Mouse (Mus musculus) hindbrain, postnatal 0 days (tissue): Measurements from ENCODE around the gene Zfp28. TPM values are rescaled to one million over a fixed set of nuclear protein-coding genes. Genes with fewer than 3 reads are reported as not detected.

Experiments
- ATAC-seq: fragments of 200-750 bp; cut with Nextera tagmentation; 2 replicates; pipeline ENCODE4 v1.8.0; 2017; ENCODE audit warnings: mild to moderate bottlenecking, moderate TSS enrichment, moderate library complexity
- DNase-seq: peaks from one replicate; pipeline ENCODE4 v3.0.0-alpha.2; 2015; ENCODE audit warnings: low spot score
- H3K27ac ChIP-seq: fragments of 300-500 bp; sonication (generic); 2 replicates; pipeline ENCODE4 v1.5.1; 2014; ENCODE audit warnings: mild to moderate bottlenecking
- H3K27me3 ChIP-seq: fragments of 300-500 bp; sonication (generic); 2 replicates; pipeline ENCODE4 v1.6.1; 2014; ENCODE audit warnings: low read length, mixed read lengths; ENCODE audit not compliant: insufficient read depth
- H3K36me3 ChIP-seq: fragments of 300-500 bp; sonication (generic); 2 replicates; pipeline ENCODE4 v1.6.1; 2014; ENCODE audit warnings: low read length, mixed read lengths; ENCODE audit not compliant: insufficient read depth
- H3K4me1 ChIP-seq: fragments of 300-500 bp; sonication (generic); 2 replicates; pipeline ENCODE4 v1.6.1; 2014; ENCODE audit warnings: antibody characterized with exemption, low read length, mixed read lengths; ENCODE audit not compliant: insufficient read depth
- H3K4me2 ChIP-seq: fragments of 300-500 bp; sonication (generic); 2 replicates; pipeline ENCODE4 v1.6.1; 2014; ENCODE audit warnings: low read depth, mild to moderate bottlenecking, low read length, moderate library complexity, mixed read lengths
- H3K4me3 ChIP-seq: fragments of 300-500 bp; sonication (generic); 2 replicates; pipeline ENCODE4 v1.5.1; 2014; ENCODE audit warnings: low read length
- H3K9ac ChIP-seq: fragments of 300-500 bp; sonication (generic); replicated peaks from 2 replicates; pipeline ENCODE4 v1.6.1; 2014; ENCODE audit warnings: mild to moderate bottlenecking, low read length, moderate library complexity, mixed read lengths
- H3K9me3 ChIP-seq: fragments of 300-500 bp; sonication (generic); 2 replicates; pipeline ENCODE4 v1.6.1; 2016; ENCODE audit warnings: low read length, mixed read lengths
- CTCF ChIP-seq: IDR thresholded peaks from 2 replicates; pipeline ENCODE4 v1.5.1; 2016; ENCODE audit warnings: antibody characterized with exemption, control low read depth, low read depth
- whole genome bisulfite sequencing: fragments of 180-500 bp; shearing (Covaris S2); extraction: QIAGEN DNeasy Blood & Tissue Kit; methylation state at CpG from one replicate; pipeline ENCODE4 v1.1.7; 2014; 5-methylcytosine and 5-hydroxymethylcytosine counted together
- polyA plus RNA-seq: library from polyadenylated mRNA; unstranded; fragments of >200 nt; fragmentation: Nextera tagmentation; extraction: Ambion mirVana; gene quantifications from 2 replicates; pipeline ENCODE4 v1.2.1, GENCODE M21; 2015
- total RNA-seq: library from RNA; depleted of rRNA; stranded (reverse); fragments of >200 nt; gene quantifications from 2 replicates; pipeline ENCODE4 v1.2.3, GENCODE M21; 2014

Gene Zfp28
- total and polyA plus RNA-seq, 2 experiments from 2014 or later = 11.2 to 18.2 TPM

- Histone ChIP-seq H3K4me2 (no peak overlapping the region), H3K27ac (no peak overlapping the region), H3K9ac (no peak overlapping the region), H3K27me3 (no peaks in the 10 kb centered on the region), H3K9me3 (no peaks in the 10 kb centered on the region), H3K4me1 (no peaks in the 10 kb centered on the region), H3K4me3 (no peak overlapping the region), H3K36me3 (no peaks in the 10 kb centered on the region; the same call in 1 of the 2 replicates)
- no peak for DNase-seq
- WGBS = 81% methylated on average over 3 of the region's 3 CpGs
- no peak for ATAC-seq
- no peak for TF ChIP-seq CTCF
Measured at GRCm38 (mm10) chr7:6369460-6369859, 13.6 kb upstream of the Zfp28 start.

- DNase-seq (no peak), ATAC-seq (no peak)
- Histone ChIP-seq H3K27me3 (no peaks in the 10 kb centered on the region), H3K27ac (no peak overlapping the region), H3K9ac (no peak overlapping the region), H3K36me3 (no peaks in the 10 kb centered on the region; the same call in 1 of the 2 replicates), H3K4me2 (no peak overlapping the region), H3K4me1 (no peaks in the 10 kb centered on the region), H3K9me3 (no peaks in the 10 kb centered on the region), H3K4me3 (no peak overlapping the region)
- 88% methylated on average over 3 of the region's 3 CpGs for WGBS
- no peak for TF ChIP-seq CTCF
Measured at GRCm38 (mm10) chr7:6372993-6373392, 10.1 kb upstream of the Zfp28 start.

GRCm38 (mm10) chr7:6378441-6378840, 4.7 kb upstream of the Zfp28 start:
- WGBS = 84% methylated on average over 8 of the region's 8 CpGs
- no peak for TF ChIP-seq CTCF
- H3K4me2 ChIP-seq = no peak overlapping the region
- ATAC-seq (no peak), DNase-seq (no peak)
- H3K27me3 ChIP-seq = no peaks in the 10 kb centered on the region
- H3K9me3 ChIP-seq = no peaks in the 10 kb centered on the region
- no peak overlapping the region for H3K27ac ChIP-seq
- no peak overlapping the region for H3K9ac ChIP-seq
- H3K36me3 ChIP-seq = 0 out of 2 replicates have a peak, but pooled peaks cover 12% of the 10 kb centered on the region
- H3K4me1 ChIP-seq = peaks cover 4% of the 10 kb centered on the region; the same call in 1 of the 2 replicates
- H3K4me3 ChIP-seq = no peak overlapping the region

- H3K9me3 ChIP-seq = no peaks in the 10 kb centered on the region
- 87% methylated on average over 2 of the region's 2 CpGs for WGBS
- DNase-seq (no peak), ATAC-seq (no peak)
- H3K9ac ChIP-seq = no peak overlapping the region
- no peak overlapping the region for H3K27ac ChIP-seq
- peaks cover 15% of the 10 kb centered on the region; the same call in 1 of the 2 replicates for H3K36me3 ChIP-seq
- no peak overlapping the region for H3K4me2 ChIP-seq
- H3K4me3 ChIP-seq = no peak overlapping the region
- H3K27me3 ChIP-seq = no peaks in the 10 kb centered on the region
- H3K4me1 ChIP-seq = peaks cover 11% of the 10 kb centered on the region
- no peak for TF ChIP-seq CTCF
Measured at GRCm38 (mm10) chr7:6381431-6381830, 1.7 kb upstream of the Zfp28 start.

GRCm38 (mm10) chr7:6384011-6384410, 916 bp downstream of the Zfp28 start:
- no peak for TF ChIP-seq CTCF
- peaks cover 11% of the 10 kb centered on the region for H3K4me1 ChIP-seq
- no peaks in the 10 kb centered on the region for H3K27me3 ChIP-seq
- H3K9ac ChIP-seq = no peak overlapping the region; the same call in 1 of the 2 replicates
- peaks cover 8% of the 10 kb centered on the region; the same call in 1 of the 2 replicates for H3K36me3 ChIP-seq
- DNase-seq = no peak
- H3K4me3 ChIP-seq = peak overlapping the region; percentile 69
- no peaks in the 10 kb centered on the region for H3K9me3 ChIP-seq
- peak overlapping the region; percentile 91 for H3K4me2 ChIP-seq
- ATAC-seq = no peak
- WGBS = 72% methylated on average over 8 of the region's 8 CpGs
- H3K27ac ChIP-seq = no peak overlapping the region

- no peak overlapping the region for H3K27ac ChIP-seq
- no peak overlapping the region for H3K4me3 ChIP-seq
- ATAC-seq = no peak
- peaks cover 11% of the 10 kb centered on the region for H3K4me1 ChIP-seq
- no peaks in the 10 kb centered on the region for H3K27me3 ChIP-seq
- no peak overlapping the region for H3K9ac ChIP-seq
- no peak for DNase-seq
- no peak overlapping the region for H3K4me2 ChIP-seq
- H3K36me3 ChIP-seq = peaks cover 27% of the 10 kb centered on the region
- TF ChIP-seq CTCF = no peak
- WGBS = 93% methylated on average over 7 of the region's 8 CpGs
- H3K9me3 ChIP-seq = no peaks in the 10 kb centered on the region
Measured at GRCm38 (mm10) chr7:6386995-6387394, 3.9 kb downstream of the Zfp28 start.

GRCm38 (mm10) chr7:6388971-6389370, 5.9 kb downstream of the Zfp28 start:
- WGBS = 81% methylated on average over 5 of the region's 5 CpGs
- H3K27ac ChIP-seq = no peak overlapping the region
- no peaks in the 10 kb centered on the region for H3K9me3 ChIP-seq
- no peaks in the 10 kb centered on the region for H3K27me3 ChIP-seq
- no peak overlapping the region for H3K4me3 ChIP-seq
- no peak overlapping the region for H3K9ac ChIP-seq
- peaks cover 35% of the 10 kb centered on the region for H3K36me3 ChIP-seq
- DNase-seq (no peak), ATAC-seq (no peak)
- H3K4me1 ChIP-seq = peaks cover 4% of the 10 kb centered on the region; the same call in 1 of the 2 replicates
- no peak overlapping the region for H3K4me2 ChIP-seq
- no peak for TF ChIP-seq CTCF
